Mouse (Mus musculus): ENCODE data around the gene Trmt1. TPM values are rescaled to one million over a fixed set of nuclear protein-coding genes. Genes with fewer than 3 reads are reported as not detected.
A peak's percentile ranks its signal among the peaks of the same experiment; 100 is the strongest.
"Not testable (repeated sequence)": the region's sequence is repeated elsewhere in the genome, so short reads cannot be mapped to it uniquely, and the experiment has no call there.

The Trmt1 gene
- polyA plus RNA-seq, 1 experiment from 2014 or later, result 40.6 TPM

- not testable (repeated sequence) for ATAC-seq (replicated peaks; ENCODE audit: insufficient number of reproducible peaks, insufficient read depth, low FRiP score, low read depth); H3K4me1 ChIP-seq (replicated peaks)
Measured at GRCm38 (mm10) chr8:84670295-84671006, 15.7 kb upstream of the Trmt1 start.

GRCm38 (mm10) chr8:84677305-84677704 is 8.8 kb upstream of the Trmt1 start:
- no peak overlapping the region for H3K9ac ChIP-seq
- 82% methylated on average over 5 of the region's 5 CpGs for WGBS
- H3K36me3 ChIP-seq, result peaks cover 39% of the 10 kb centered on the region
- no peak overlapping the region for H3K27ac ChIP-seq
- no peaks in the 10 kb centered on the region for H3K27me3 ChIP-seq
- no peak overlapping the region for H3K4me3 ChIP-seq
- H3K4me2 ChIP-seq, result no peak overlapping the region
- H3K4me1 ChIP-seq (replicated peaks), result peaks cover under 1% of the 10 kb centered on the region; the same call in 1 of the 2 replicates
- H3K9me3 ChIP-seq (replicated peaks), result no peaks in the 10 kb centered on the region
- ATAC-seq (replicated peaks; ENCODE audit: insufficient number of reproducible peaks, insufficient read depth, low FRiP score, low read depth), result no peak

More at GRCm38 (mm10) chr8:84670295-84671006, 15.7 kb upstream of the Trmt1 start:
- H3K9me3 ChIP-seq (replicated peaks); H3K9ac ChIP-seq; H3K27ac ChIP-seq; H3K4me2 ChIP-seq; H3K4me3 ChIP-seq; H3K27me3 ChIP-seq: not testable (repeated sequence)
- 74% methylated on average over 5 of the region's 5 CpGs for WGBS
- peaks cover 30% of the 10 kb centered on the region for H3K36me3 ChIP-seq

- Histone ChIP-seq H3K36me3 (peaks cover 1% of the 10 kb centered on the region), H3K9ac (no peak overlapping the region), H3K9me3 (replicated peaks) (no peaks in the 10 kb centered on the region), H3K4me3 (no peak overlapping the region), H3K4me1 (replicated peaks) (peaks cover 25% of the 10 kb centered on the region), H3K27ac (no peak overlapping the region), H3K4me2 (no peak overlapping the region), H3K27me3 (no peaks in the 10 kb centered on the region)
- no peak for ATAC-seq (replicated peaks; ENCODE audit: insufficient number of reproducible peaks, insufficient read depth, low FRiP score, low read depth)
- WGBS, result 64% methylated on average over 2 of the region's 2 CpGs
Measured at GRCm38 (mm10) chr8:84681476-84681875, 4.6 kb upstream of the Trmt1 start.

- H3K9ac ChIP-seq, result no peak overlapping the region
- H3K27ac ChIP-seq, result no peak overlapping the region
Measured at GRCm38 (mm10) chr8:84682257-84682656, 3.9 kb upstream of the Trmt1 start.

GRCm38 (mm10) chr8:84684537-84684936 is 1.6 kb upstream of the Trmt1 start:
- Histone ChIP-seq H3K27ac (no peak overlapping the region), H3K4me1 (replicated peaks) (peaks cover 42% of the 10 kb centered on the region), H3K4me2 (no peak overlapping the region), H3K4me3 (no peak overlapping the region), H3K9me3 (replicated peaks) (no peaks in the 10 kb centered on the region), H3K27me3 (no peaks in the 10 kb centered on the region), H3K36me3 (no peaks in the 10 kb centered on the region), H3K9ac (no peak overlapping the region)
- 54% methylated on average over 3 of the region's 3 CpGs for WGBS
- ATAC-seq (replicated peaks; ENCODE audit: insufficient number of reproducible peaks, insufficient read depth, low FRiP score, low read depth), result no peak

More at GRCm38 (mm10) chr8:84682257-84682656, 3.9 kb upstream of the Trmt1 start:
- H3K4me2 ChIP-seq, result no peak overlapping the region
- H3K4me1 ChIP-seq (replicated peaks), result peaks cover 30% of the 10 kb centered on the region
- no peaks in the 10 kb centered on the region for H3K27me3 ChIP-seq
- H3K4me3 ChIP-seq, result no peak overlapping the region
- H3K9me3 ChIP-seq (replicated peaks), result no peaks in the 10 kb centered on the region
- ATAC-seq (replicated peaks; ENCODE audit: insufficient number of reproducible peaks, insufficient read depth, low FRiP score, low read depth), result no peak
- WGBS, result 59% methylated on average over 2 of the region's 2 CpGs
- no peaks in the 10 kb centered on the region for H3K36me3 ChIP-seq

GRCm38 (mm10) chr8:84687003-84687704 is 1.0 kb downstream of the Trmt1 start:
- under 1% methylated on average over 53 of the region's 62 CpGs for WGBS

GRCm38 (mm10) chr8:84687705-84688100 is 1.6 kb downstream of the Trmt1 start, which contains the start of gene Nacc1:
TSS of gene Nacc1 (minus strand) at chr8:84687862.
- Histone ChIP-seq H3K27me3 (no peaks in the 10 kb centered on the region), H3K9ac (peak within 1 kb of the TSS; percentile 96), H3K36me3 (peaks cover 16% of the 10 kb centered on the region; the same call in 1 of the 2 replicates), H3K9me3 (replicated peaks) (no peaks in the 10 kb centered on the region), H3K4me3 (peak within 1 kb of the TSS; percentile 86), H3K4me1 (replicated peaks) (peaks cover 50% of the 10 kb centered on the region), H3K27ac (peak within 1 kb of the TSS; percentile 88), H3K4me2 (peak within 1 kb of the TSS; percentile 78)
- peak; percentile 81 for ATAC-seq (replicated peaks; ENCODE audit: insufficient number of reproducible peaks, insufficient read depth, low FRiP score, low read depth)
- 0% methylated on average over 36 of the region's 37 CpGs for WGBS

More at GRCm38 (mm10) chr8:84687003-84687704, 1.0 kb downstream of the Trmt1 start:
- no peaks in the 10 kb centered on the region for H3K9me3 ChIP-seq (replicated peaks)
- H3K27ac ChIP-seq, result peak overlapping the region; percentile 88
- peak overlapping the region; percentile 79 for H3K4me3 ChIP-seq
- peak overlapping the region; percentile 96 for H3K9ac ChIP-seq
- ATAC-seq (replicated peaks; ENCODE audit: insufficient number of reproducible peaks, insufficient read depth, low FRiP score, low read depth), result peak; percentile 45
- peak overlapping the region; percentile 78 for H3K4me2 ChIP-seq
- H3K36me3 ChIP-seq, result peaks cover 10% of the 10 kb centered on the region; the same call in 1 of the 2 replicates
- H3K4me1 ChIP-seq (replicated peaks), result peaks cover 55% of the 10 kb centered on the region
- no peaks in the 10 kb centered on the region for H3K27me3 ChIP-seq

- 0% methylated on average over 47 of the region's 47 CpGs for WGBS
- H3K9me3 ChIP-seq (replicated peaks), result no peaks in the 10 kb centered on the region
- H3K27ac ChIP-seq, result peak overlapping the region; percentile 75
- H3K36me3 ChIP-seq, result peaks cover 18% of the 10 kb centered on the region; the same call in 1 of the 2 replicates
- peak; percentile 75 for ATAC-seq (replicated peaks; ENCODE audit: insufficient number of reproducible peaks, insufficient read depth, low FRiP score, low read depth)
- peak overlapping the region; percentile 79 for H3K9ac ChIP-seq
- peaks cover 47% of the 10 kb centered on the region for H3K4me1 ChIP-seq (replicated peaks)
- H3K27me3 ChIP-seq, result no peaks in the 10 kb centered on the region
- H3K4me3 ChIP-seq, result peak overlapping the region; percentile 86
- peak overlapping the region; percentile 96 for H3K4me2 ChIP-seq
Measured at GRCm38 (mm10) chr8:84689091-84689915, 3.2 kb downstream of the Trmt1 start.

GRCm38 (mm10) chr8:84693332-84693731 is 7.2 kb downstream of the Trmt1 start:
- no peak overlapping the region for H3K27ac ChIP-seq
- 73% methylated on average over 4 of the region's 4 CpGs for WGBS
- H3K4me3 ChIP-seq, result no peak overlapping the region
- peaks cover 52% of the 10 kb centered on the region for H3K36me3 ChIP-seq
- H3K4me1 ChIP-seq (replicated peaks), result peaks cover 20% of the 10 kb centered on the region
- no peaks in the 10 kb centered on the region for H3K9me3 ChIP-seq (replicated peaks)
- H3K4me2 ChIP-seq, result no peak overlapping the region
- H3K27me3 ChIP-seq, result no peaks in the 10 kb centered on the region
- no peak for ATAC-seq (replicated peaks; ENCODE audit: insufficient number of reproducible peaks, insufficient read depth, low FRiP score, low read depth)
- no peak overlapping the region for H3K9ac ChIP-seq

GRCm38 (mm10) chr8:84695140-84695539 is 9.0 kb downstream of the Trmt1 start:
- H3K4me2 ChIP-seq, result no peak overlapping the region
- WGBS, result 92% methylated on average over 6 of the region's 6 CpGs
- H3K36me3 ChIP-seq, result peaks cover 54% of the 10 kb centered on the region
- peaks cover 15% of the 10 kb centered on the region for H3K4me1 ChIP-seq (replicated peaks)
- H3K27ac ChIP-seq, result no peak overlapping the region
- H3K27me3 ChIP-seq, result no peaks in the 10 kb centered on the region
- no peak overlapping the region for H3K4me3 ChIP-seq
- no peak overlapping the region for H3K9ac ChIP-seq
- no peak for ATAC-seq (replicated peaks; ENCODE audit: insufficient number of reproducible peaks, insufficient read depth, low FRiP score, low read depth)
- H3K9me3 ChIP-seq (replicated peaks), result no peaks in the 10 kb centered on the region
